Mouse (Mus musculus): ENCODE measurements at regions not wholly inside any gene's neighbourhood (a gene's known extent, or its start where the extent isn't known, plus 50 kb on each side); places are given as distances from the start of the nearest gene placed in this dataset.

GRCm38 (mm10) chr10:118711529-118711928 lies 158.5 kb downstream of the Dyrk2 start:
- no peak for DNase-seq

- DNase-seq: no peak
These were observed 158.1 kb downstream of the Dyrk2 start for GRCm38 (mm10) chr10:118711951-118712350.

DNA sequence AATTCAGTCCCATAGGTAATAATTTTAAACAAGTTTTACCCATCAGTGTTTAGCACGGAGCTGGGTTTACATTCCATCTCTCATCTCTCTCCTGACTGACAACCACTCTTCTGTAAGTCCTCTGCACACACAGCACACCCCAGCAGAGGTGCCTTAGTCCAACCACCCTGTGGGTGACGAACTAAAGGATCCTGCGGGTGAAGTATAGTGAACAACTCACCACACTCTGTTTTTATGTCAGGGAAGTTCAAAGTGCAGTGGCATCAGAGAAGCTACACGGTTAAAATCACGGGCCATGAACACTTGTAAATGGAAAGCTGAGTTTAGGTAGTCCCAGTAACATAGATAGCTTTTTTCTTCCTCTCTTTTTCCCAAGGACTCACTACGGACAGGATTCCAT lies 157.1 kb downstream of the Dyrk2 start:
- no peak for DNase-seq

DNA sequence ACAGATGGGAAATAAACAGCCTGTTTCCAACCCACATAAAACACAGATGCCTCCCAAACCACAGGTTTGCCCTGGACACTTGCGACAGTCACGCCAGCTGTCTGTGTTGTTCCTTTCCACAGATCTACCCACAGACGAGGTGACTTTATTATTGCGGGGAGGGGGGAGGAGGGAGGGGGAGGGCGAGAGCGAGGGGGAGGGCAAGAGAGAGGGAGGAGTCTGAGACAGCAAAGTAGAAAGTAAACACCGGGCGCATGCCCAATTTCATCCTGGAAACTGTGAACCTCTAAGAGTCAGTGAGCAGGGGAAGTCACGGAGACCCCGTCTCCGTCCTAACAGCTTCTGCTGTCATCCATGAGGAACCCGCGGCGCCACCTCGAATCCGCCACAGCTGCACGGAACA lies 155.8 kb downstream of the Dyrk2 start:
- no peak for DNase-seq

GRCm38 (mm10) chr10:118714595-118714994 lies 155.4 kb downstream of the Dyrk2 start:
- no peak for DNase-seq

DNA sequence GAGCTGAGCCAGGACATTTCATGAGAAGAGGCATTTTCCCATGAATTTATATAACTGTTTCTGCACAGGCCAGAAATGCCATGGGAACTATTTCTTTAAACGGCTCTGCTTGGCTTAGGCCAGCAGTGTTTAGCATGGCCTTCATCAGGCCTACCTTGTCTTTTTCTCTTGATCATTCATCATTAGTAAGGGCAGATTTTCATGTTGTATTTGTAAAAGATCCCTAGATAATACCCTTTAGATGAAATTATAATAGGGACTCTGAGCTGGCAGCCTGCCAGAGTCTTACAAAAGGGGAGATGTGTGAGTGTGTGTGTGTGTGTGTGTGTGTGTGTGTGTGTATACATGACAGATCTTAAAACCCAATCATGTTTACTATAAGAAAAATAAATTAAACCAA lies 149.4 kb downstream of the Dyrk2 start:
- no peak for DNase-seq

- DNase-seq: peak in 1 of 2 experiments; percentile 8
These were observed 147.9 kb downstream of the Dyrk2 start for GRCm38 (mm10) chr10:118722132-118722551.

- no peak for DNase-seq
These were observed 147.3 kb downstream of the Dyrk2 start for GRCm38 (mm10) chr10:118722671-118723070.

DNA sequence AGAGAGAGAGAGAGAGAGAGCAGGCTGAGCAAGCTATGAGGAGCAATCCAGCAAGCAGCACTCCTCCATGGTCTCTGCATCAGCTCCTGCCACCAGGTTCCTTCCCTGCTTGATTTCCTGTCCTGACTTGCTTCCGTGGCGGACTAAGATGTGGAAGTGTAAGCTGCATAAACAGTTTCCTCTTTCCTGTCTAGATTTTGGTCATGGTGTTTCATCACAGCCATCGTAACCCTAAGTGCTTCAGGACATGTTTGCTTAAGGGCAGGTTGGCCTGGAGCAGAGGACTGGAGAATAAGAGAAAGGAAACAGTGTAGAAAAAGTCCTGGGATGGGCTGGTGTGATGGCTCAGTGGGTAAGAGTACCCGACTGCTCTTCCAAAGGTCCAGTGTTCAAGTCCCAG lies 133.9 kb downstream of the Dyrk2 start:
- DNase-seq: no peak

DNA sequence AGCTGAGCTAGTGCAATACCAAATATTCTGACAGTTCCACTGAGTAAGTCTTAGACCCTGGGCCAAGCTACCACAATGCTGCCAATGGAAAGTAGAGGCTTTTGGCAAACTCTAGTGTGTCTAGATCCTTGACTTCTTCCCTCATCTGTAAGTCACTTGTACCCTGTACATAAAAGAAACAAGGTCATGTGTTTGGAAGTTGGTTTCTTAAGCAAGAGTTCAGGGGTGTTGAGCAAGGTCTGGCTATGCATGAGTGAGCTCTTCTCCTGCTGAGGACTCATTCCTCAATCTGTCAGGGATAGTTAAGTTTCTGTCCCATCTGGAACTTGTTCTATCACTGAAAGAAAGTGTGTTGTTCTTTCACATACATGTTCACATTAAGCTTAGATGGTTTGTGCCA lies 132.9 kb downstream of the Dyrk2 start:
- peak; percentile 39 to 42 for DNase-seq

DNA sequence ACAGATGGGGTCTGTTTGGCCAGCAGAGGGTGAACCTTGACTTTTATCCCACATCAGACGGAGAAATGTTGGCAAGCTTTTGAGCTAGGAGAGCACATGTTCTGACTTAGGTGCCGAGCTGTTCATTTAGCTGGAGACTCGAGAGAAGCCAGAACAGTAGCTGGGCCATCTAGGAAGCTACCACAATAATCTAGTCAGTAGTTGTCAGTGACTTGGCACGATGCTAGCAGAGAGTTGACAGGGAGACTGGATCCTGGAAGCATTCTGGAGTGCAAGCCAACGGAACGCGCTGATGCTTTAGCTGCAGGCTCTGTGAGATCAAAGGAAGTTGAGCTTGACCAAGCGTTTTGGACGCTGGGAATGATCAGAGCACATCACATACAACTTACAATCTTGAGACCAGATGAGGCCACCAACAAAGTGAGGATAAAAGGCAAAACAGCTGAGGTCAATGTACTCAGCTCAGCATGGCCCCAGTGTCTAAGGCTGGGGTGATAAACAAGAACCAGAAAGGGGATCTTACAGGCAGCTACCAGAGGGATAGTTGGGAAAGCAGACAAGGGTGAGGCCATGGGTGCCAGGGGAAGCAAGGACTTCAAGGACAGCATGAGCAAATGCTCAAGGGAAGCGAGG lies 130.0 kb downstream of the Dyrk2 start:
- no peak for DNase-seq

DNA sequence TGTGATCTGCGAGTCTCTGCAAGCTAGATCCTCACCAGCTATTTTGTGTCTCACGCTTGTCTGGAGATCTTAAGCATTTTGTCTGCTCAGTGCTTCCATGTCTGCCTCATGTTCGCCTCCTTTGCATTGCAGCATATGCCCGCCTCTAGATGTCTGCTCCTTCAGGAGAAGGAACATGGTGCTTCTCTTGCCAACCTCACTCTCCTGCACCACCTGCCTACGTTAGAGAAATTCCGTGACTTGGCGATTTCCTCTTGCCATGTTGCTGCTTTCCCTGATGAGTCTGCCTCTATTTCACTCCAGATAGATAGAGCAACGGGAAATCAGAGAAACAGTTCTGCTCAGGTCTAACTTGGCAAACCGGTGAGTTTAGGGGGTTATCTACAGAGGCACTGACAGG lies 126.2 kb downstream of the Dyrk2 start:
- no peak for DNase-seq

- no peak for DNase-seq
These were observed 123.2 kb downstream of the Dyrk2 start for GRCm38 (mm10) chr10:118746719-118747395.

GRCm38 (mm10) chr10:118749039-118749438 lies 121.0 kb downstream of the Dyrk2 start:
- no peak for DNase-seq

DNA sequence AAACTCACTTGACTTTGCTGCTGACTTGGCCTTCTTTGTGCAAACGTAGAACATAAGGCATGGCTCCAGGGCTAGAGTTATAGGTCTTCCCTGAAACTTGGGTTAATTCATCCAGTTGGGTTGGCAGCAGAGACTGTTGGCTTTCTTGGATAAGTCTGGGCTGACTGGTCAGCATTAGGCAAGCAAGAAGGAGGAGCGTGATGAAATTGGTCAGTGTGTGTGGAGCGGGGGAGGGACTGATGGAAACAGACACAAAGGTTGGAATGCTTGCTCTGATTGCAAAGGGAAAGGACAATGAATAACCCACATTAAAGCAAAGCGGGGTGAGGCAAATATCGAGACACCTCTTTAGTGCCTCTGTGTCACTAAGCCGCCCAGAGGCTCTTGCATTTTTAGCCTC lies 120.3 kb downstream of the Dyrk2 start:
- peak; percentile 38 to 53 for DNase-seq

DNA sequence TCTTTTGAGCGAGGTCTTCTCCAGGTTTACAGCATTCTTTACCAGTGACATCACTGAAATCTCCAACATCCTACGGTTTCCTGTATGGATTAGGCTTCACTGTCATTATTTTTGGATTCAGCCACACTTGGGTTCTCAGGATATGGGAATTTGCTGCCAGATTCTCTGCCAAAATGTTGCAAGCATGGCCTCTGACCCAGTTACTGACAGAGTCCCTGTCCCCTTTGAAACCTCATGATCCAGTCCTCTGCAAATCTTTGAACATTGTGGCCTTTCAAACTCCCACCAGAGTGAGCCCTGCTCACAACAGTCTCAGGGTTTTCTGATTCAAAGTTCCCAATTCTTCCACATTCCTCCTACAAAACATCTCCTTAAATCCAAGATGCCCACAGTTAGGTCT lies 118.9 kb downstream of the Dyrk2 start:
- DNase-seq: peak; percentile 32 to 44

- DNase-seq: peak in 1 of 2 experiments; percentile 10
These were observed 116.8 kb downstream of the Dyrk2 start for GRCm38 (mm10) chr10:118753061-118753775.

DNA sequence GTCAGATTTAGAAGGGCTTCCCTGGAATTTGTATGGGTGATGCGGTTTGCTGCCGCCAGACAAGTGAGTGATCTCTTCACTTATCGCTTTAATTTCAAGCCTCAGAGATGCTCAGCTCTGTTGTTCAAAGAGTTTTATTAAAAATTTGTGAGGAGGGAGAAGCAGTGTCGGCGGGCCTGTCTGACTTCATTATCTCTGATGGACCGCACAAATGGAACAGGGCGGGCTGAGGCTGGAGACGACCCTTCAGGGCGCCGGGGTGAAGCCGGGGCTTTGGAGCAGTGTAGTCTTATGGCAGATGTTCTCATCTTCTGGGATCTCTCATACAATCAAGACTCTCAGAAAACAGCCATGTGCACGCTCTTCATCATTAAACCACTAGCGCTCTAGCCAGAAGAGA lies 115.2 kb downstream of the Dyrk2 start:
- no peak for DNase-seq

- DNase-seq: peak in 1 of 2 experiments; percentile 57
These were observed 111.1 kb downstream of the Dyrk2 start for GRCm38 (mm10) chr10:118758825-118759471.

- no peak for DNase-seq
These were observed 109.6 kb downstream of the Dyrk2 start for GRCm38 (mm10) chr10:118760441-118760840.

DNA sequence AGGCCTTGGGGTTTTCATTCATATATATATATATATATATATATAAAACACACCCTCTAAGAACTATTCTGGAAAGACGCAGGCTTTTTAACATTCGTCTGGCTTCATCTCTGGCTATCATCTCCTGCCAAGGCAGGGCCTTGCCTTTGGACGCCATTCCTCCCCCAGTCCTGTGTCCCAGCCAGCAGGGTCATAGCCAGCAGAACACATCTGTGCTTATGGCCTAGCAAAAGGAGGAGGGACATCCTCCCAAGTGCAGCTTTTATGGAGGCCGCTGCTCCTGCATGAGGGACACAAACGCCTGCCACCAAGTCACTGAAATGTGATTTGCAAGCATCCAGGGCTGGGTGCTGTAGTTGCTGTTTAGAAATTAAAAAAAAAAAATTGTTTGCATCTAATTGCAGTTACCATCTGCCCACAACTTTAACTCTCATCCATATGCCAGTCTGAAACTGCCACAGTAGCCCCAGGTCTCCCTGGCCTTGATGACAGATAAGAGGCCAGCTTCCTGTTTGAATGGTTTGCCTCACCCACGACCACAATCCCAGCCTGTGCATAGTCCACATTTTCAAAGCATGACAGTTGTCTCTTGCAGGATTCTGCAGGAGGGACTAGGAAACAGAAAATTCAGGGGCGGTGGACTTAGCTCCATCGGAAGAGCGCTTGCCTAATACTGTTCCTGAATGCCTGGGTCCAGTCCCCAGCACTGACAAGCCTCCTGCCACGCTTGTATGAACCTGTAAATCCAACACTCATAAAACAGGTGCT lies 108.7 kb downstream of the Dyrk2 start:
- peak; percentile 13 to 19 for DNase-seq

GRCm38 (mm10) chr10:118765051-118765450 lies 105.0 kb downstream of the Dyrk2 start:
- no peak for DNase-seq

Data from adrenal gland, postnatal 36 days (tissue).